Mouse (Mus musculus): ENCODE results near the gene Gm17655. TPM values are rescaled to one million over a fixed set of nuclear protein-coding genes. Genes with fewer than 3 reads are reported as not detected.
"Not testable (repeated sequence)": the region's sequence is repeated elsewhere in the genome, so short reads cannot be mapped to it uniquely, and the experiment has no call there.

Gene Gm17655
- polyA plus RNA-seq, 1 experiment from 2014 or later: 2.6 TPM

- ATAC-seq: peak; percentile 54; the same call in 1 of the 2 replicates
- not testable (repeated sequence) for H3K27me3 ChIP-seq (replicated peaks); H3K9ac ChIP-seq; H3K9me3 ChIP-seq (replicated peaks); H3K27ac ChIP-seq; H3K4me3 ChIP-seq; H3K4me1 ChIP-seq; H3K36me3 ChIP-seq
- 36% methylated on average over 8 of the region's 8 CpGs for WGBS (ENCODE audit: insufficient replicate concordance)
- peak overlapping the region; percentile 39 for H3K4me2 ChIP-seq
Measured at GRCm38 (mm10) chr5:110023694-110024427, 48.5 kb downstream of the Gm17655 start.

GRCm38 (mm10) chr5:110023273-110023672 is 49.0 kb downstream of the Gm17655 start:
- no peaks in the 10 kb centered on the region for H3K4me1 ChIP-seq
- WGBS (ENCODE audit: insufficient replicate concordance): 40% methylated on average over 9 of the region's 9 CpGs
- peak; percentile 55 for ATAC-seq

GRCm38 (mm10) chr5:110015775-110016174 is 56.5 kb downstream of the Gm17655 start:
- H3K36me3 ChIP-seq; H3K9me3 ChIP-seq (replicated peaks); ATAC-seq; H3K27ac ChIP-seq; H3K9ac ChIP-seq; H3K4me3 ChIP-seq; H3K4me2 ChIP-seq; H3K4me1 ChIP-seq; H3K27me3 ChIP-seq (replicated peaks): not testable (repeated sequence)
- 71% methylated on average over 10 of the region's 10 CpGs for WGBS (ENCODE audit: insufficient replicate concordance)

More at GRCm38 (mm10) chr5:110023273-110023672, 49.0 kb downstream of the Gm17655 start:
- no peak overlapping the region for H3K9ac ChIP-seq
- H3K4me2 ChIP-seq: peak overlapping the region; percentile 39
- no peak overlapping the region for H3K27ac ChIP-seq
- no peaks in the 10 kb centered on the region for H3K9me3 ChIP-seq (replicated peaks)
- no peaks in the 10 kb centered on the region for H3K27me3 ChIP-seq (replicated peaks)
- no peaks in the 10 kb centered on the region for H3K36me3 ChIP-seq
- H3K4me3 ChIP-seq: no peak overlapping the region

Other genes with a start within 250 kb of the Gm17655 start
- gene Gm15446, start 149.1 kb downstream of the Gm17655 start, polyA plus RNA-seq (2016; fragmentation: Nextera tagmentation; extraction: Ambion mirVana): 0.26 and 0.42 TPM in 2 replicates
- 8.9 and 10.6 TPM in 2 replicates for gene Zfp932, start 76.0 kb downstream of the Gm17655 start, polyA plus RNA-seq (2016; fragmentation: Nextera tagmentation; extraction: Ambion mirVana)
- gene Gm35315, start 21.9 kb upstream of the Gm17655 start, polyA plus RNA-seq (2016; fragmentation: Nextera tagmentation; extraction: Ambion mirVana): 1.8 and 2.4 TPM in 2 replicates
- gene Plcxd1, start 27.5 kb upstream of the Gm17655 start, polyA plus RNA-seq (2016; fragmentation: Nextera tagmentation; extraction: Ambion mirVana): 0.57 and 0.82 TPM in 2 replicates
- 13.7 and 17.5 TPM in 2 replicates for gene Gtpbp6, start 35.7 kb upstream of the Gm17655 start, polyA plus RNA-seq (2016; fragmentation: Nextera tagmentation; extraction: Ambion mirVana)
- gene Zfp605, start 37.6 kb upstream of the Gm17655 start, polyA plus RNA-seq (2016; fragmentation: Nextera tagmentation; extraction: Ambion mirVana): 1.9 and 2.0 TPM in 2 replicates
- gene Chfr, start 63.3 kb upstream of the Gm17655 start, polyA plus RNA-seq (2016; fragmentation: Nextera tagmentation; extraction: Ambion mirVana): 29.1 and 30.5 TPM in 2 replicates
- gene Golga3, start 104.2 kb upstream of the Gm17655 start, polyA plus RNA-seq (2016; fragmentation: Nextera tagmentation; extraction: Ambion mirVana): 13.5 and 14.0 TPM in 2 replicates
- 20.8 and 21.6 TPM in 2 replicates for gene Ankle2, start 158.5 kb upstream of the Gm17655 start, polyA plus RNA-seq (2016; fragmentation: Nextera tagmentation; extraction: Ambion mirVana)
- 46.5 and 48.1 TPM in 2 replicates for gene Pgam5, start 197.4 kb upstream of the Gm17655 start, polyA plus RNA-seq (2016; fragmentation: Nextera tagmentation; extraction: Ambion mirVana)
- 24.4 and 26.1 TPM in 2 replicates for gene Pxmp2, start 213.7 kb upstream of the Gm17655 start, polyA plus RNA-seq (2016; fragmentation: Nextera tagmentation; extraction: Ambion mirVana)
- gene Pole, start 213.8 kb upstream of the Gm17655 start, polyA plus RNA-seq (2016; fragmentation: Nextera tagmentation; extraction: Ambion mirVana): 26.5 and 27.9 TPM in 2 replicates

Data from liver, embryonic 12.5 days (tissue).